Mouse (Mus musculus): ENCODE results near the gene Usp5.
A peak's percentile ranks its signal among the peaks of the same experiment; 100 is the strongest.

- TF ChIP-seq POLR2A (IDR thresholded peaks at IDR 0.05; ENCODE audit: borderline replicate concordance, extremely low read depth, low read depth, low read length) (no peak), CTCF (IDR thresholded peaks at IDR 0.05; ENCODE audit: insufficient read depth, low read length) (peak; percentile 91)
Measured at GRCm38 (mm10) chr6:124847305-124847704, 18.0 kb upstream of the Usp5 start.

All from lung, adult 2 months (tissue).